Mouse (Mus musculus) cerebellum, postnatal 10 days (tissue): ENCODE results near the gene Plekhg5.
A peak's percentile ranks its signal among the peaks of the same experiment; 100 is the strongest.

Experiments used
- DNase-seq, 2 experiments: peaks; one replicate each; pipeline ENCODE4 v3.0.0; 2021; ENCODE audit warnings: mixed read lengths in 2 of 2

The Plekhg5 gene

GRCm38 (mm10) chr4:152151451-152151965 lies 79.2 kb downstream of the Plekhg5 start:
- DNase-seq: no peak

DNA sequence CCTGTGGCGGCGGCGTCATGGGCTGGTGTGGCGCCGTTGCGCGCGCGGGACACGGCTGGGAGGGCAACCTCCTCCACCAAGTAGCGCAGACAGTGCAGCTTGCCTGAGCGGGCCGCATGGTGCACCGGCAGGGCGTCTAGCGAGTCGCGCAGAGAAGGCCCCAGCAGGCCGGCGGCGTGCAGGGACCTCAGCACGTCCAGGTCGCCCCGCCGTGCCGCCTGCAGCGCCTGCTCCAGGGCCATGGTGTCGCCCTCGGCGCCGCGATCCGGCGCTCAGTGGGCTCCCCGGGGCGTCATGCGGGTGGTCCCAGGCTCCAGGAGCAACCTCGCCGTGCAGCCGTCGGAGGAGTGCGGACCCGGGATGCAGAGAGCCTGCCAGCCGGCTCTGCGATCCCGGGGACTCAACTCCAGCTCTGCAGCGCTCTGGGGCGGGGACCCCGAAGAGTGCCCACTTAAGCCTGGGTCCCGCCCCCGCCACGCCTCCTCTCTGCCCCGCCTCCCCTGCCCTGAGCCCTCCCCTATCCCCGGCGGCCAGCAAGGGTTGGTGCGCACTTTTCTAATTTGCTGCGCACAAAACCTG lies 79.8 kb downstream of the Plekhg5 start, which contains the start of gene Espn:
Gene Espn (minus strand): TSS at position 406 of the 579 bp plus-strand sequence.
- peak in 1 of 2 experiments; percentile 67 for DNase-seq

GRCm38 (mm10) chr4:152153771-152154177 lies 81.5 kb downstream of the Plekhg5 start:
- peak; percentile 87 to 91 for DNase-seq

GRCm38 (mm10) chr4:152155019-152155418 lies 82.7 kb downstream of the Plekhg5 start:
- DNase-seq: no peak

DNA sequence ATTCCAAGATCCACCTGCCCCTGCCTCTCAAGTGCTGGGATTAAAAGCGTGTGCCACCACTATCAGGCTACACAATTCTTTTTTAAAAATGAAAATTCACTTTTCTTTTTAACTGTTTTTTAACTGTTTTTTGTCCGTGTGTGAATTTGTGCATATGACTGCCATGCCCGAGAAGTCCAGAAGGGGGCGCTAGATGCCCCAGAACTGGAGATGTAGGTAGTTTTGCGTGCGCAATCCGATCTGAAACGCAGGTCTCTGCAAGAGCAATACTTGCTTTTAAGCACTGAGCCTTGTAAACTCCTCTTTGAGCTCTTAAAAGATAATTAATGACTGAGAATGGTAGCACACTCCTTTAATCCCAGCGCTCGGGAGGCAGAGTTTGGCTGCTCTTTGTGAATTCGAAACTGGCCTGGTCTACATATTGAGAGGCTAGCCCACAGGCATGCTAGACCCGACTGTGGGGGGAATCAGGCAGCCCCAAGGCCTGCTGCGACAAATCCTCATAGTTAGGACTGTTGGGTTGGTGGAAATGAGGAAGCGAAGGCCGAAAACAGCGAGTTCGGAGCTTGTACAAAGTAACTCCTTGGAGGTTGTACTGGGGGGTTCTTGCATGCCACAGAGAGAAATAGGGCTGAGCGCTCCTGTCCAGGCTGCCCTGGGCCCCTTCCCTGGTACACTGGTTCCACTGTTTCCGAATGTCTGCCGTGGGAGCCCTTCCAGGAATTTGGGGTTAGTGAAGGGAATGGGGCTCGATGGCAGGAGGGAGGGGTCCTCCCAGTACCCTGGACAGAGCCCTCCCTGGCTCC lies 85.7 kb downstream of the Plekhg5 start:
- peak; percentile 67 to 77 for DNase-seq

DNA sequence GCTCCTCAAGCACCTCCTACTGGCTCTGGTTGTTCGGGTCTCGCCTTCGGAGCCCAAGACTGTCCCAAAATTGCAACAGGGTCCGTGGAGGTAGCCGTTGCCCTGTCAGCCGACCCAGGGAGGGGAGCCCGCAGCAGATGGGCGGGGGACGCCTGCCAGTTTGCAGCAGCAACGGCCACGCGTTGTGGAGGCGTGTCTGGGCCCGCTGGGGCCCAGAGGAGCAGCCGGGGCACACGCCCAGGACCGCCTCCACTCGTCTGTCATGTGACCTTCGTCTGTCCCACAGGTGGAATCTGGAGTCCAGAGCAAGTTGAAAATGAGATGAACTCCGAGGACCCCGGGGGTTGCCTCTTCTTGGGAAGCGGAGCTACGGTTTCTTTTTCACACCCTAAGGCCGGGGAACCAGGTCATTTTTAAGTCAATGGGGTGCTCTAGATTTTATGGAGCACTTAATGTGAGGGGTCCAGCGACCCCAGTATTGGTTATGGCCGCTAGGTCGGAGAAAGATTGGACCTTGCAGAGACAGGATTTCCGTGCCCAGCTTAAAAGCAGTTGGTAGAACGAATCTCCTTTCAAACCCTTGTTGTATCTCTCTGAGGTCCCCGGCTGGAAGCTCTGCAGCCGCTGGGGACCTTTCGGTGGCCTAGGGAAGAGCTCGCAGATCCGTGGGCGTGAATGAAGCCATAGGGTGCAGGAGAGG lies 86.4 kb downstream of the Plekhg5 start, which contains the start of gene Hes2:
Gene Hes2 (plus strand): TSS at position 283 of the 700 bp plus-strand sequence.
- peak in 1 of 2 experiments; percentile 60 for DNase-seq

- DNase-seq: no peak
Observed at GRCm38 (mm10) chr4:152159285-152159678, 87.0 kb downstream of the Plekhg5 start.

DNA sequence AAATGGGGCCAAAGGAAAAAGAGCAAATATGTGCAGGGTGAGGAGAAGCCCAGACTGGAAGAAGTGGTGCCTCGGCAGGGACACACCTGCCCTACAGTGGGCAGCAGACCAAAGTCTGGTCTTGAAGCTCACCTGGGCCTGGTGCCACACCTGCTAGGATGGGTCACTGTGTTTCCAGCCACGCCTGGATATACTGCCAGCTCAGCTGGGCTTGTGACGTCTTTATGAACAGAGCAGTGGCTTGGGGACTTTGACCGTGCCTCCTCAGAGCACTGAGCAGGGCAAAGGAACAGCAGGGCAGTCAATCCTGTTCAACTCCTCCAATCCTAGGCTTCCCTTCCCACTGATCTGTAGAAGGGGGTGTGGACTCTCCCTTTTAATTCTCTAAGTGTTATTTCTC lies 88.5 kb downstream of the Plekhg5 start:
- DNase-seq: no peak

- no peak for DNase-seq
Observed at GRCm38 (mm10) chr4:152161601-152162000, 89.3 kb downstream of the Plekhg5 start.

DNA sequence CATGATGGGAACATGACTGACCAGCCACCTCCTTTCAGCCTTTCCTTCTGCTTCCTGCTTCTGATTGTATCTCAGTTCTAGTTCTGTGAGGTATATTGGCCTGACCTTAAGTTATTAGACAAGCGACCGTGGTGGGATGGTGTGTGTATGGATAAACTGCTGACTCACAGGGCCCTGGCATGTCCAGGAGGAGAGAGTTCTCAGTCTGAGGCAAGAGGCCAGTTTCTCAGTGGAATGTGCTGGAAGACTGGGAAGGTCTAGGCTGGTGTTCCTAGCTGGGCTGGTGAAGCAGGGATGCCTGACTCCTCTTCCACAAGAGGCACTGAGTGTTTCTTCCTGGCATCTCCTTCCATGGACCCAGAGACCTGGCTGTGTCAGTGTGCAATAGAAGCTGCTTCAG lies 90.5 kb downstream of the Plekhg5 start:
- no peak for DNase-seq
